Mouse (Mus musculus) liver, embryonic 14 days (tissue): ENCODE results near the gene Rpl18. TPM values are rescaled to one million over a fixed set of nuclear protein-coding genes. Genes with fewer than 3 reads are reported as not detected.

Experiments used
- polyA plus RNA-seq: library from polyadenylated mRNA; depleted of rRNA; stranded (reverse); fragments of >200 nt; gene quantifications from 2 replicates; pipeline ENCODE4 v1.2.3, GENCODE M21; 2012; rRNA removed

The Rpl18 gene
- 524 and 540 TPM in 2 replicates for polyA plus RNA-seq

GRCm38 (mm10) chr7:45715090-45715708, at the start of gene Rpl18:
TSS of gene Rpl18 (plus strand) at chr7:45715457.

DNA sequence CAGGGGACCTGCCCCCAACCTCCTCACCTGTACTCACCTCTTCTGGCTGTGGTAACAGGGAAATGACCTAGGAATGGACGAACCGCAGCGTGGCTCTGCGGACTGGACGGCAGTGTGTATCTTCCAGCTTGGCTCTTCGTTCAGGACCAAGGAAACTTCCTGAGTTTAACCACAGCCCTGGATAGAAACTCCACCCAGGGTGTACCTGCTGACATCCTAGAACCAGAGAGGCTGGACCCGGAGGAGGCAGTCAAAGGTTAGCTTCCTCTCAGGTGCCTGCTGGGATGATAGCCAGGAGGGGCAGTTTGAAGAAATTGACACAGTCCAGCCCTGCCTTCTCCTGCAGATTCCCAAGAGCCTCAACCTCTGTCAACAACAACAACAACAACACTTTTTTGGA, 49.1 kb upstream of the Rpl18 start, which contains the start of gene Fut2:
TSS of gene Fut2 (minus strand) at position 234 of the 400 bp plus-strand sequence.

DNA sequence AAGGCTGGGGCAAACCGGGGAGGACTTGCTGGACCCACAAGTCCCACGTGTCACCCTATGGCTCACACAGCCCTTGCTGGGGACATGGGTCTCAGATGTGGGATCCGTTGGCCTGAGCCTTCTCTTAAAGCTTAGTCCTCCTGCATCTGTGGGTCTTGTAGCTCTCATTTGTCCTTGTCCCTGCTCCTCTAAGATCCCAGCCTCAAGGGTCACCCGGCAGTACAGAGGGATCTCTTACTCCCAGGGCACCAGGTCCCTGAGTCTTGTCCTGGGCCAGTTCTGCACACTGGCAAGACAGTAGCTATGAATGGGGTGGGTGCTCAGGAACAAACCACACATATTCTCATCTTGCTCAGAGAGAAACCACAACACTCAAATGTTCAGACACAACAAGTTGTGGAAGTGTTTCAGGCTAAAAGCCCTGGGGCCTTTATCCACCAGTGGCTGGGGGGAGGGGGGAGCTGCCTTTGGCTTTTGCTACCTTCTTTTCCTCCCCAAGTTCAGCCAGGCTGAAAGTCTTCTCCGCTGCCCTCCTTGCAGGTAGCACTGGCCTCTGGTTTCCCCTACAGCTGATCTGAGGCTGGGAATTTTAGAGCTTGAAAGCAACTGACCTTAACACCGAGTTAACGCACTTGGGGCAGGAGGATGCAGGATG, 31.7 kb upstream of the Rpl18 start, which contains the start of gene Ntn5:
TSS of gene Ntn5 (plus strand) at position 627 of the 655 bp plus-strand sequence.

DNA sequence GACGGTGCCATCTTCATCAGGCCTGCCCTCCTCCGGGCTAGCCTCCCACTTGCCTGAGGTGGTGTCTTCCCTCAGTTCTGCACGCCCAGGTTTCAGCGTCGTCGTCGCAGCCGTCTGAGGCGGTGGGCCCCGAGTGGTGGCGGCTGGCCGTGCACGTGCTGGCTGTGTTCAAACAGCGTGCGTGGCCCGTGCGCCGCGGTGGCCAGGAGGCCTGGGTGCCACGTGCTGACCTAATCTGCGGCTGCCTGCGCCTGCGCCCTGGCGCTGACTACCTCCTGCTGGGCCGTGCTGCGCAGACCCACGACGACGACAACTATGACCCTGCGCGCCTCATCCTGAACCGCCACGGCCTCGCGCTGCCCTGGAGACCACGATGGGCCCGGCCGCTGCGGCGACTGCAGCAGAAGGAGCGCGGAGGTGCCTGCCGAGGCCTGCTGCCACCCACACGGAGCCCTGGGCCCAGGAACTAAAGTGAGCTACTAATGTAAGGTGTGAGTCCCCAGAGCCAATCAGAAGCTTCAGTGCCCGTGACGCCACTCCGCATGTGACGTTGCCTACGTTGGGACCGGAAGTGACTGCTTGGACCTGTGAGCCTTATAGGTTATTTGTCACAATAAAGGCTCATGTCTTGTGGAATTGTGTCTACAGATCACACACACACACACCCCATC, 21.2 kb upstream of the Rpl18 start, which contains the start of gene Sec1:
TSS of gene Sec1 (minus strand) at position 482 of the 671 bp plus-strand sequence.

GRCm38 (mm10) chr7:45699523-45700141, 15.6 kb upstream of the Rpl18 start, which contains the start of gene Car11:
TSS of gene Car11 (plus strand) at chr7:45699843.

GRCm38 (mm10) chr7:45704730-45705442, 10.4 kb upstream of the Rpl18 start, which contains the start of gene Dbp:
TSS of gene Dbp (plus strand) at chr7:45705088.

DNA sequence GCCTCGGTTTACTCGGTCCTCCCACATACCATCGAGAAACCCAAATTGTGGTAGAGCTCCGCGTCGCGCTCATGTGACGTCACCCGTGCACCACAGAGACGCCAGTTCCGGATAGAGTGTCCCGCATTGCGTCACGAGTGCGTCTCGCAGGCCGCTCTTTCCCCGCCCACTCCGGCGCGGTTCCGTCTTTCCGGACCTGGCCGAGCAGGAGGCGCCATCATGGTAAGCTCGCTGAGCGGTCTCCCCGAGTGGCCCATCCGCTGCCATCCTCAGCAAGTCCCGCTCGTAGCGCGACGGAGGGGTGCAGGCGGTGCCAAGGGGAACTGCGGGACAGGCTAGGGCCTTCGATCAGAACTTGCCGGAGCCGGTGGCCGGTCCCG, 2.7 kb downstream of the Rpl18 start, which contains the start of gene Sphk2:
TSS of gene Sphk2 (minus strand) at position 85 of the 380 bp plus-strand sequence.

GRCm38 (mm10) chr7:45720413-45721233, 5.4 kb downstream of the Rpl18 start, which contains the start of gene Fam83e:
TSS of gene Fam83e (plus strand) at chr7:45721212.

GRCm38 (mm10) chr7:45725713-45726112, 10.5 kb downstream of the Rpl18 start, which contains the start of gene Spaca4:
TSS of gene Spaca4 (minus strand) at chr7:45725813.

Other genes starting within 250 kb of the Rpl18 start
- gene Bax, start 248.6 kb upstream of the Rpl18 start, polyA plus RNA-seq = 52.2 and 58.7 TPM in 2 replicates
- gene Tulp2, start 233.6 kb upstream of the Rpl18 start, polyA plus RNA-seq = 0.18 and 0.29 TPM in 2 replicates
- 0.06 TPM in 1 of 2 replicates, not detected in the other for gene Gm45808, start 228.6 kb upstream of the Rpl18 start, polyA plus RNA-seq
- 2.0 and 2.2 TPM in 2 replicates for gene Dhdh, start 226.7 kb upstream of the Rpl18 start, polyA plus RNA-seq
- gene Nucb1, start 205.1 kb upstream of the Rpl18 start, polyA plus RNA-seq = 55.1 and 58.3 TPM in 2 replicates
- gene Ppp1r15a, start 189.2 kb upstream of the Rpl18 start, polyA plus RNA-seq = 112 and 129 TPM in 2 replicates
- gene Plekha4, start 189.1 kb upstream of the Rpl18 start, polyA plus RNA-seq = 0.75 and 0.86 TPM in 2 replicates
- gene Hsd17b14, start 160.6 kb upstream of the Rpl18 start, polyA plus RNA-seq = 1.1 and 1.7 TPM in 2 replicates
- 35.6 and 40.6 TPM in 2 replicates for gene Bcat2, start 145.3 kb upstream of the Rpl18 start, polyA plus RNA-seq
- gene Fgf21, start 100.0 kb upstream of the Rpl18 start, polyA plus RNA-seq = not detected in 2 replicates
- gene Fut1, start 98.2 kb upstream of the Rpl18 start, polyA plus RNA-seq = 0.01 TPM in 1 of 2 replicates, not detected in the other
- 0.09 and 0.10 TPM in 2 replicates for gene Izumo1, start 93.6 kb upstream of the Rpl18 start, polyA plus RNA-seq
- gene Rasip1, start 88.0 kb upstream of the Rpl18 start, polyA plus RNA-seq = 2.0 and 2.2 TPM in 2 replicates
- gene Mamstr, start 75.5 kb upstream of the Rpl18 start, polyA plus RNA-seq = 0.37 and 0.43 TPM in 2 replicates
- not detected in 2 replicates for gene Fut2, start 49.1 kb upstream of the Rpl18 start, polyA plus RNA-seq
- not detected in 2 replicates for gene Ntn5, start 31.4 kb upstream of the Rpl18 start, polyA plus RNA-seq
- 0.02 TPM in 1 of 2 replicates, not detected in the other for gene Sec1, start 21.1 kb upstream of the Rpl18 start, polyA plus RNA-seq
- 0.14 and 0.37 TPM in 2 replicates for gene Car11, start 15.6 kb upstream of the Rpl18 start, polyA plus RNA-seq
- 0.67 TPM in 2 replicates for gene Dbp, start 10.4 kb upstream of the Rpl18 start, polyA plus RNA-seq
- 6.3 and 7.1 TPM in 2 replicates for gene Sphk2, start 2.5 kb downstream of the Rpl18 start, polyA plus RNA-seq
- gene Fam83e, start 5.8 kb downstream of the Rpl18 start, polyA plus RNA-seq = 0.21 and 0.32 TPM in 2 replicates
- not detected in 2 replicates for gene Spaca4, start 10.4 kb downstream of the Rpl18 start, polyA plus RNA-seq
- 0.13 and 0.24 TPM in 2 replicates for gene Lmtk3, start 68.3 kb downstream of the Rpl18 start, polyA plus RNA-seq
- 0.22 and 0.28 TPM in 2 replicates for gene Sult2b1, start 69.2 kb downstream of the Rpl18 start, polyA plus RNA-seq
- 19.2 and 19.7 TPM in 2 replicates for gene Cyth2, start 99.1 kb downstream of the Rpl18 start, polyA plus RNA-seq
- 0.08 TPM in 2 replicates for gene Kcnj14, start 109.3 kb downstream of the Rpl18 start, polyA plus RNA-seq
- gene Grwd1, start 115.5 kb downstream of the Rpl18 start, polyA plus RNA-seq = 11.5 and 14.3 TPM in 2 replicates
- gene Kdelr1, start 157.3 kb downstream of the Rpl18 start, polyA plus RNA-seq = 52.6 and 59.3 TPM in 2 replicates
- gene Grin2d, start 162.9 kb downstream of the Rpl18 start, polyA plus RNA-seq = 0.09 TPM in 2 replicates
- 0.64 and 0.83 TPM in 2 replicates for gene Syngr4, start 181.3 kb downstream of the Rpl18 start, polyA plus RNA-seq
- gene Tmem143, start 181.5 kb downstream of the Rpl18 start, polyA plus RNA-seq = 7.8 and 8.8 TPM in 2 replicates
- gene Emp3, start 205.9 kb downstream of the Rpl18 start, polyA plus RNA-seq = 22.4 and 25.3 TPM in 2 replicates
- gene Ccdc114, start 208.6 kb downstream of the Rpl18 start, polyA plus RNA-seq = 1.0 and 1.1 TPM in 2 replicates